Mouse (Mus musculus): Measurements from ENCODE around the gene Dag1.

- TF ChIP-seq MAFK (IDR thresholded peaks at IDR 0.05; ENCODE audit: insufficient read depth, low read depth, low read length) (no peak), ZNF384 (IDR thresholded peaks at IDR 0.05; ENCODE audit: low read depth, low read length) (no peak), CHD2 (IDR thresholded peaks at IDR 0.05; ENCODE audit: low read depth, low read length) (no peak), ZC3H11A (IDR thresholded peaks at IDR 0.05; ENCODE audit: borderline replicate concordance, low read depth, low read length) (no peak), HCFC1 (IDR thresholded peaks at IDR 0.05; ENCODE audit: borderline replicate concordance, insufficient read depth, low read length) (no peak)
Measured at GRCm38 (mm10) chr9:108262494-108263049, 1.2 kb downstream of the Dag1 start.

Data from ES-E14 (cell line).